Mouse (Mus musculus) forebrain, embryonic 13.5 days (tissue): ENCODE measurements around the gene Eif4g1. TPM values are rescaled to one million over a fixed set of nuclear protein-coding genes. Genes with fewer than 3 reads are reported as not detected.

Experiments
- ATAC-seq: fragments of 200-750 bp; cut with Nextera tagmentation; 2 replicates; pipeline ENCODE4 v1.8.0; 2017
- H3K27ac ChIP-seq: fragments of 300-500 bp; sonication (generic); 2 replicates; pipeline ENCODE4 v1.5.1; 2015; ENCODE audit warnings: inconsistent platforms, mild to moderate bottlenecking, moderate library complexity
- H3K27me3 ChIP-seq: fragments of 300-500 bp; sonication (generic); 2 replicates; pipeline ENCODE4 v1.6.1; 2015; ENCODE audit warnings: mild to moderate bottlenecking, inconsistent platforms
- H3K36me3 ChIP-seq: fragments of 300-500 bp; sonication (generic); 2 replicates; pipeline ENCODE4 v1.6.1; 2015; ENCODE audit warnings: mild to moderate bottlenecking, inconsistent platforms; ENCODE audit not compliant: poor library complexity, severe bottlenecking
- H3K4me1 ChIP-seq: fragments of 300-500 bp; sonication (generic); 2 replicates; pipeline ENCODE4 v1.6.1; 2015; ENCODE audit warnings: inconsistent platforms
- H3K4me2 ChIP-seq: fragments of 300-500 bp; sonication (generic); 2 replicates; pipeline ENCODE4 v1.6.1; 2015; ENCODE audit warnings: inconsistent platforms, mild to moderate bottlenecking, moderate library complexity
- H3K4me3 ChIP-seq: fragments of 300-500 bp; sonication (generic); 2 replicates; pipeline ENCODE4 v1.5.1; 2015; ENCODE audit warnings: mild to moderate bottlenecking, inconsistent platforms
- H3K9ac ChIP-seq: fragments of 300-500 bp; sonication (generic); 2 replicates; pipeline ENCODE4 v1.6.1; 2015; ENCODE audit warnings: mild to moderate bottlenecking, inconsistent platforms
- H3K9me3 ChIP-seq: fragments of 300-500 bp; sonication (generic); replicated peaks from 2 replicates; pipeline ENCODE4 v1.6.1; 2016; ENCODE audit warnings: inconsistent platforms
- WGBS: fragments of 180-500 bp; shearing (Covaris S2); methylation state at CpG from one replicate; pipeline ENCODE4 v1.1.7; 2015; 5-methylcytosine and 5-hydroxymethylcytosine counted together
- polyA plus RNA-seq: library from polyadenylated mRNA; unstranded; fragments of >200 nt; fragmentation: Nextera tagmentation; extraction: Ambion mirVana; gene quantifications from 2 replicates; pipeline ENCODE4 v1.2.1, GENCODE M21; 2015

Gene Eif4g1
- polyA plus RNA-seq, 1 experiment from 2014 or later: 146 TPM

GRCm38 (mm10) chr16:20673706-20674303 is 5.7 kb downstream of the Eif4g1 start:
- no peak for ATAC-seq
- Histone ChIP-seq H3K4me3 (peak overlapping the region; percentile 97), H3K9me3 (no peaks in the 10 kb centered on the region), H3K27me3 (no peaks in the 10 kb centered on the region), H3K4me1 (peaks cover 35% of the 10 kb centered on the region), H3K27ac (0 out of 2 replicates have a peak overlapping the region, but pooled peaks have one; percentile 90), H3K9ac (peak overlapping the region; percentile 97), H3K36me3 (peaks cover 47% of the 10 kb centered on the region), H3K4me2 (peak overlapping the region; percentile 96)
- WGBS: 10% methylated on average over 14 of the region's 14 CpGs

- no peak for ATAC-seq
- 0 out of 2 replicates have a peak overlapping the region, but pooled peaks have one; percentile 1 for H3K4me3 ChIP-seq
- H3K9ac ChIP-seq: no peak overlapping the region
- no peaks in the 10 kb centered on the region for H3K27me3 ChIP-seq
- WGBS: 94% methylated on average over 6 of the region's 6 CpGs
- H3K4me1 ChIP-seq: peaks cover 35% of the 10 kb centered on the region
- no peaks in the 10 kb centered on the region for H3K9me3 ChIP-seq
- peaks cover 61% of the 10 kb centered on the region for H3K36me3 ChIP-seq
- no peak overlapping the region for H3K4me2 ChIP-seq
- H3K27ac ChIP-seq: no peak overlapping the region
These were observed 7.1 kb downstream of the Eif4g1 start for GRCm38 (mm10) chr16:20675213-20675612.

GRCm38 (mm10) chr16:20676702-20677101 is 8.6 kb downstream of the Eif4g1 start:
- Histone ChIP-seq H3K27me3 (no peaks in the 10 kb centered on the region), H3K4me2 (no peak overlapping the region), H3K27ac (no peak overlapping the region), H3K36me3 (peaks cover 76% of the 10 kb centered on the region), H3K9me3 (no peaks in the 10 kb centered on the region), H3K4me1 (peaks cover 35% of the 10 kb centered on the region), H3K4me3 (no peak overlapping the region), H3K9ac (no peak overlapping the region)
- 92% methylated on average over 4 of the region's 4 CpGs for WGBS
- no peak for ATAC-seq

GRCm38 (mm10) chr16:20677380-20677779 is 9.3 kb downstream of the Eif4g1 start:
- Histone ChIP-seq H3K9me3 (no peaks in the 10 kb centered on the region), H3K9ac (no peak overlapping the region), H3K4me2 (no peak overlapping the region), H3K27ac (no peak overlapping the region), H3K4me1 (peaks cover 29% of the 10 kb centered on the region), H3K4me3 (no peak overlapping the region), H3K36me3 (peaks cover 83% of the 10 kb centered on the region), H3K27me3 (no peaks in the 10 kb centered on the region)
- 91% methylated on average over 5 of the region's 5 CpGs for WGBS
- no peak for ATAC-seq

- peaks cover 29% of the 10 kb centered on the region for H3K4me1 ChIP-seq
- H3K36me3 ChIP-seq: peaks cover 91% of the 10 kb centered on the region
- no peak overlapping the region for H3K27ac ChIP-seq
- H3K4me3 ChIP-seq: no peak overlapping the region
- H3K4me2 ChIP-seq: no peak overlapping the region
- H3K27me3 ChIP-seq: no peaks in the 10 kb centered on the region
- ATAC-seq: no peak
- 71% methylated on average over 10 of the region's 10 CpGs for WGBS
- H3K9ac ChIP-seq: no peak overlapping the region
- H3K9me3 ChIP-seq: no peaks in the 10 kb centered on the region
These were observed 10.0 kb downstream of the Eif4g1 start for GRCm38 (mm10) chr16:20677974-20678675.

- no peak overlapping the region for H3K4me2 ChIP-seq
- no peak for ATAC-seq
- peaks cover 63% of the 10 kb centered on the region for H3K36me3 ChIP-seq
- no peak overlapping the region for H3K27ac ChIP-seq
- H3K9ac ChIP-seq: no peak overlapping the region
- no peaks in the 10 kb centered on the region for H3K9me3 ChIP-seq
- 91% methylated on average over 3 of the region's 3 CpGs for WGBS
- H3K4me3 ChIP-seq: no peak overlapping the region
- peaks cover 31% of the 10 kb centered on the region for H3K4me1 ChIP-seq
- H3K27me3 ChIP-seq: no peaks in the 10 kb centered on the region
These were observed 22.7 kb downstream of the Eif4g1 start for GRCm38 (mm10) chr16:20690774-20691173.

- H3K27ac ChIP-seq: no peak overlapping the region
- H3K9ac ChIP-seq: no peak overlapping the region
- H3K36me3 ChIP-seq: peaks cover 55% of the 10 kb centered on the region
- ATAC-seq: no peak
- WGBS: 69% methylated on average over 1 of the region's 1 CpGs
- H3K9me3 ChIP-seq: no peaks in the 10 kb centered on the region
- H3K4me1 ChIP-seq: peaks cover 39% of the 10 kb centered on the region
- no peaks in the 10 kb centered on the region for H3K27me3 ChIP-seq
- H3K4me2 ChIP-seq: no peak overlapping the region
- H3K4me3 ChIP-seq: no peak overlapping the region
These were observed 23.5 kb downstream of the Eif4g1 start for GRCm38 (mm10) chr16:20691617-20692016.

- peaks cover 47% of the 10 kb centered on the region for H3K36me3 ChIP-seq
- no peaks in the 10 kb centered on the region for H3K27me3 ChIP-seq
- H3K4me2 ChIP-seq: peak overlapping the region; percentile 82
- peak overlapping the region; percentile 78; the same call in 1 of the 2 replicates for H3K9ac ChIP-seq
- no peaks in the 10 kb centered on the region for H3K9me3 ChIP-seq
- peaks cover 41% of the 10 kb centered on the region for H3K4me1 ChIP-seq
- WGBS: 41% methylated on average over 16 of the region's 16 CpGs
- 0 out of 2 replicates have a peak, but pooled peaks have one; percentile 0 for ATAC-seq
- peak overlapping the region; percentile 95 for H3K27ac ChIP-seq
- H3K4me3 ChIP-seq: peak overlapping the region; percentile 65; the same call in 1 of the 2 replicates
These were observed 24.3 kb downstream of the Eif4g1 start for GRCm38 (mm10) chr16:20692241-20692965.

GRCm38 (mm10) chr16:20693111-20693701 is 25.1 kb downstream of the Eif4g1 start, which contains the start of gene Fam131a:
Fam131a (plus strand) TSS chr16:20693241.
- peak within 1 kb of the TSS; percentile 82 for H3K4me2 ChIP-seq
- peaks cover 41% of the 10 kb centered on the region for H3K4me1 ChIP-seq
- H3K9ac ChIP-seq: peak within 1 kb of the TSS; percentile 78
- H3K36me3 ChIP-seq: peaks cover 39% of the 10 kb centered on the region
- H3K4me3 ChIP-seq: peak within 1 kb of the TSS; percentile 65
- H3K9me3 ChIP-seq: no peaks in the 10 kb centered on the region
- peak within 1 kb of the TSS; percentile 95 for H3K27ac ChIP-seq
- H3K27me3 ChIP-seq: no peaks in the 10 kb centered on the region
- under 1% methylated on average over 32 of the region's 37 CpGs for WGBS
- ATAC-seq: peak; percentile 94

- 70% methylated on average over 8 of the region's 8 CpGs for WGBS
These were observed 26.7 kb downstream of the Eif4g1 start for GRCm38 (mm10) chr16:20694781-20695180.

GRCm38 (mm10) chr16:20695622-20696323 is 27.7 kb downstream of the Eif4g1 start:
- peaks cover 41% of the 10 kb centered on the region for H3K4me1 ChIP-seq
- WGBS: 1% methylated on average over 46 of the region's 46 CpGs

More at GRCm38 (mm10) chr16:20694781-20695180, 26.7 kb downstream of the Eif4g1 start:
- peak overlapping the region; percentile 82 for H3K4me2 ChIP-seq
- ATAC-seq: no peak
- peak overlapping the region; percentile 77 for H3K27ac ChIP-seq
- H3K4me1 ChIP-seq: peaks cover 41% of the 10 kb centered on the region
- H3K9me3 ChIP-seq: no peaks in the 10 kb centered on the region
- H3K4me3 ChIP-seq: no peak overlapping the region
- peaks cover 38% of the 10 kb centered on the region for H3K36me3 ChIP-seq
- 0 out of 2 replicates have a peak overlapping the region, but pooled peaks have one; percentile 1 for H3K9ac ChIP-seq
- H3K27me3 ChIP-seq: no peaks in the 10 kb centered on the region

More at GRCm38 (mm10) chr16:20695622-20696323, 27.7 kb downstream of the Eif4g1 start:
- H3K4me2 ChIP-seq: peak overlapping the region; percentile 82
- peak; percentile 82 for ATAC-seq
- H3K9ac ChIP-seq: peak overlapping the region; percentile 72
- H3K9me3 ChIP-seq: no peaks in the 10 kb centered on the region
- no peaks in the 10 kb centered on the region for H3K27me3 ChIP-seq
- H3K4me3 ChIP-seq: peak overlapping the region; percentile 45
- H3K36me3 ChIP-seq: peaks cover 34% of the 10 kb centered on the region
- peak overlapping the region; percentile 77 for H3K27ac ChIP-seq
